Mouse (Mus musculus) cerebellum, adult 2 months (tissue): ENCODE measurements around the gene Atp6v1d.

Experiments
- CTCF ChIP-seq: fragments of 200-500 bp; IDR thresholded peaks from 2 replicates; pipeline ENCODE4 v1.5.1; 2011; ENCODE audit warnings: low read depth, mild to moderate bottlenecking, control low read depth, low read length, moderate library complexity, borderline replicate concordance; ENCODE audit not compliant: insufficient read depth
- POLR2A ChIP-seq: fragments of 200-500 bp; IDR thresholded peaks from 2 replicates; pipeline ENCODE4 v1.6.1; 2011; ENCODE audit warnings: low read length, control low read depth, borderline replicate concordance; ENCODE audit not compliant: insufficient read depth

GRCm38 (mm10) chr12:78910684-78911461 is 49.4 kb upstream of the Atp6v1d start:
- TF ChIP-seq CTCF: no peak
- no peak for TF ChIP-seq POLR2A
